Mouse (Mus musculus): ENCODE results near the gene Catspere2.
"Not testable (repeated sequence)": the region's sequence is repeated elsewhere in the genome, so short reads cannot be mapped to it uniquely, and the experiment has no call there.

Gene Catspere2

DNA sequence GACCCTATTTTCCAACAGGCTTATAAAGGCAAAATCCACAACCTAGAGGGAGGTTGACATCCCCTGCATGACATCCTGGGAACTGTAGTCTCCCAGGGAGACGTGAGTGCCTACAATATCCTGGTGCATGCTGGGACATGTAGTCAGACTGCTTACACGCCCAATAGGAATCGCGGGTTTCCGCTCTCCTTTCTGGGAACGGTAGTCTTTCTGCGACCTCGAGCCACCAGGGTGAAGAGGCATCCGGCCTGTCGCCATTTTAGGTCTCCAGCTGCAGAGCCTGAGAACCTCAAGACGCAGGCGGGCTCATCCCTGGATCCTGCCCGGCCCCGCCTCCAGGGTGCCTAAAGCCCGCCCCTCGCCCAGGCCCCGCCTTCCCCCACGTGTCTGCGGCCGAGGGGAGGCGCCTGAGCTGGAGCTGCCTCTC, at the start of gene Catspere2:
Gene Catspere2 (plus strand): TSS at position 400 of the 427 bp plus-strand sequence.
- DNase-seq, result peak; percentile 99 to 100

DNA sequence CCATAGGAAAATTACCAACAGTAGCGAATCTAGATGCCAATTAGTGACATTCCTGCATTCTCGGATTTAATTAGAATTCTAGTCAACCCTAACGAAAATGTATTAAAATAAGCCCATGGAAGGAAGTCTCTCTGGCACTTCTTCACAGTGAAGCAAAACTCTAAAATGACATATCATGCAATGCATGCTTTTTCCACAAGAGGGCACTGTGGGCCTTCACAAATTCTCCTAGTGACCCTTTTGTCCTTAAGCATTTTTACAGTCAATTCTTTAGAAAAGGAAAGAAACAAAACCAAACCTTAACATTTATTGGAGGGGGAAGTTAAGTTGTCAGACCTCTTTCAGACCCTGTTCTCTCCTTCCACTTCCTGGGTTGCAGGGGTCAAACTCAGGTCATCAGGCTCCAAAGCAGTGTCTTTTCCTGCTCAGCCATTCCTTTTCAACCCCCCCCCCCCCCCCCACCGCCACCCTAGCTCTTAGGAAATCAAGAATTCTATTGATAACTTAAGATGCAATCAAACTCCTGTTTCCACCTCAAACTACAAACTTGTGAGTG, 42.7 kb upstream of the Catspere2 start:
- not testable (repeated sequence) for DNase-seq

DNA sequence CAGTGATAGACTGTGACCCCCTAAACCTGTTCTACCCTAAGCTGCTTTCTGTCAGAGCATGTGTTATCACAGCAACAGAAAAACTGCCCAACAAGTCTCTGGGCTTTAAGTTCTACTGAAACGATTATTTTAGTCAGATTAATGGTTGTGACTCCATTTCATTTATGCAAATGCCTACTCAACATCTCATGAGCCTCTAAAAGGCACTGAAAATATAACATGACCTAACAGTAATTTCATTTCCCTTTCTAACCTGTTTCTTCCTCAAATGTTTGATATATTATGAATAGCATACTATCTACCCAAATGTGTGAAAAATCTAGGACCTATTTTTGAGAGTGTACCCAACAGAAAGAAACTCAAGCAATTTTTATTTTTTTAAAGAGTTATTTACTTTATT, 1.9 kb upstream of the Catspere2 start:
- DNase-seq, result no peak

GRCm38 (mm10) chr1:177983582-177983981, 359 bp downstream of the Catspere2 start:
- DNase-seq, result not testable (repeated sequence)

- DNase-seq, result no peak
These were observed 983 bp downstream of the Catspere2 start for GRCm38 (mm10) chr1:177984206-177984605.

- DNase-seq, result not testable (repeated sequence)
These were observed 4.3 kb downstream of the Catspere2 start for GRCm38 (mm10) chr1:177987476-177987875.

- DNase-seq, result peak in 1 of 2 experiments; percentile 2
These were observed 89.6 kb downstream of the Catspere2 start for GRCm38 (mm10) chr1:178072798-178073197.

DNA sequence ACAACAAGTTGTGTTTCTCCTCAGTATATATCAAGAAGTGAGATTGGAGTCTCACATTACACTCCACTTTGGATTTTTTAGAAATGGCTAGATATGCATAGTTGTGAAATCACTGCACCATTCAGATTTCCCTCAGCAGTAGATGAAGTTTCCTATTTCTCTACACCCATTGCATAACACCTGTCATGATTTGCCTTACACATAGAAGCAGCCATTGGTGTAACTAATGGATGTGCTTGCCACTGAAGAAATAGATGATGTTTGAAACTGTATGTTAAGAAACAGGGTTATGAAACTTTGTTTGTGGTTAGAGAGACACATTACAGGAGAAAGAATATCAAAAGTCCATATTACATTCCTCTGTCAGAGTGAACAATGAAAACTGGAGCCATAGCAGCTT, 114.6 kb downstream of the Catspere2 start:
- DNase-seq, result not testable (repeated sequence)

- not testable (repeated sequence) for DNase-seq
These were observed 125.3 kb downstream of the Catspere2 start for GRCm38 (mm10) chr1:178108514-178108913.

DNA sequence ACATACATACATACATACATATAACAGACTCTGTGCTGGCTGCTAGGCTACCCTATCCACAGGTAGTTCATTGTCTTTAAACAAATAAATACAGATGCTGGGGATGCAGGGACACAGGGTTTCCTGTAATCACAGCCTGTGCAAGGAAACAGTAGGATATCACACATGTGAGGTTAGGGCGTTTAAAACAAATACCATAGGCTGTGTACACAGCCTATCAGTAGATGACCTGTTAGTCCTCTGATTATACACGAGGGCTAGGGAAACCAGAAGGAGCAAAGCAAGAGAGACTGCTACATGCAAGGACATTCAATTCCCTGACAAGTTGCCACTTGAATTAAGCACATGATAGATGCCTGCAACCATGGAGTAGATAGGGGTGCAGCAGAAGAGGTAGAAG, 139.0 kb downstream of the Catspere2 start:
- DNase-seq, result not testable (repeated sequence)

- no peak for DNase-seq
These were observed 151.1 kb downstream of the Catspere2 start for GRCm38 (mm10) chr1:178134288-178134687.

GRCm38 (mm10) chr1:178146513-178146912, 163.3 kb downstream of the Catspere2 start:
- DNase-seq, result not testable (repeated sequence)

DNA sequence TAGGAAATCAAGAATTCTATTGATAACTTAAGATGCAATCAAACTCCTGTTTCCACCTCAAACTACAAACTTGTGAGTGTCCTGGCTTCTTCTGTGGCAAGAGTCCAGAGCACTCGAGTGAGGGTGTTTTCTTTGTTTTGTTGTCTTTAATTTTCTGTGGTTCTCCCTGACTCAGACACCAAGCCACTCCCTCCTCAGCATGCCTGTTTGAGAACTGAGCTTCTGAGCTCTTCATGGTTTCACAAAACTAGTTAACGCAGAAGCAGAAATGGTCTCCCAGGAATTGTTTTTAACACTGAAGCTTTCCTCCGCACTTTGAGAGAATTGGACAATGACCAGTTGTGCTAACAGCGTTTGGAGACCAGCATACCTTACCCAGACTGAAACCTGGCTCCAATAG, 163.7 kb downstream of the Catspere2 start:
- DNase-seq, result not testable (repeated sequence)

DNA sequence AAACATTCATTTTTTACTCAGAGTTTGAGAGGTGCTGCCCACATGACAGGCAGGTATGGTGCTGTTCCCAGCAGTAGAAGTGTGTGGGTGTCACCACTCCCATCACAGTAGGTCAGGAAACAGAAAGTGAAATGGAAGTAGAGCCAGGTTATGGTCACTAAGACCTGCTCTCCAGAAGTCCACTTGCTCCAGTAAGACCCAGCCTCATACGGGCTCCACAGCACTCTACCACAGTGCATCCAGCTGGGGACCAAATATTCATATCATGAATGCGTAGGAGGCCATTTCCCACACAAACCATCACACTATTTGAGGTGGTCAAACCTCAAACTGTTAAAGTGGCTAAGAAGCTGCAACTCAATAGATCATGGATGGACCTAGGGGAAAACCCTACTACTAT, 199.0 kb downstream of the Catspere2 start:
- no peak for DNase-seq

GRCm38 (mm10) chr1:178185591-178185990, 202.4 kb downstream of the Catspere2 start:
- DNase-seq, result no peak

- peak; percentile 90 to 95 for DNase-seq
These were observed 204.1 kb downstream of the Catspere2 start, which contains the start of gene Desi2 for GRCm38 (mm10) chr1:178187216-178187791. Gene Desi2, plus strand, starts transcription at chr1:178187417.

DNA sequence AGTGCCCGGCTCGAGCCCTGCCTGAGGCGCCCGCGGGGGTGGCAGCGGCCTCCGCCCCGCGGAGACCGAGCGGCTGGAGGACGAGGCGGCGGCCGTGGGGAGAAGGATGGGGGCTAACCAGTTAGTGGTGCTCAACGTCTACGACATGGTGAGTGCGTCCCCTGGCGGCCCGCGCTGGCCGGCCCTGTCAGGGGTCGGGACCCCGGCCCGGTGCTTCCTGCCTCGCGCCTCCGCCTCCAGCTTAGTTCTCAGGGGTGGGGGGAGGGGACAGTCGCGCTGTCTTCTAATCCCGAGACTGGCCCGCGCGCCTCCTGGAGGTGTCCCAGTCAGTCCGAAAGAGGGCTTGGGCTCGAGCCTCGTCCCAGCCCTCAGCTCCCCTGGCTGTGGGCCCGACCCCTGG, 204.6 kb downstream of the Catspere2 start:
- DNase-seq, result not testable (repeated sequence)

DNA sequence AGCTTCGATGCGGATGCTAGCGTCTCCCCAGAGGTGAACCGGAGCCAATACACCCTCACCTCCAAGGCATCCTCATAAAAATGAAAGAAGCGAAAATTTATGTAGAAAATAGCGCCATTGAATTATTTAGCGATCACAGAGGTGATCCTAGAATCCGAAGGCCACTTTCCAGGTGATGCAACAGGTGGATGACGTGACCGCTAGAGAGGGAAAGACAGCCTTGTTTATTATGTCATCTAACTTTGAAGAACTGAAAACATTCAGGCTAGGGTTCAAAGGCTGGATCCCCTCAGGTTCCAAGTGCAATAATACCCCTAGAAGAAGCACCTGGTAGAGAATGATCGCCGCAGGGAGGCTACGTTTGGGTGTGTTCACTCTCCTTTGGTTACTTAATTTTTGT, 205.2 kb downstream of the Catspere2 start:
- no peak for DNase-seq

GRCm38 (mm10) chr1:178205701-178206325, 222.6 kb downstream of the Catspere2 start:
- no peak for DNase-seq

- DNase-seq, result not testable (repeated sequence)
These were observed 224.6 kb downstream of the Catspere2 start for GRCm38 (mm10) chr1:178207856-178208255.

- no peak for DNase-seq
These were observed 226.7 kb downstream of the Catspere2 start for GRCm38 (mm10) chr1:178209966-178210365.

- no peak for DNase-seq
These were observed 233.9 kb downstream of the Catspere2 start for GRCm38 (mm10) chr1:178217157-178217556.

GRCm38 (mm10) chr1:178218305-178218704, 235.1 kb downstream of the Catspere2 start:
- no peak for DNase-seq

Data from spleen, adult 18-20 months (tissue).